Mouse (Mus musculus) CH12.LX (cell line): ENCODE results near the gene Taz. TPM values are rescaled to one million over a fixed set of nuclear protein-coding genes. Genes with fewer than 3 reads are reported as not detected.
A peak's percentile ranks its signal among the peaks of the same experiment; 100 is the strongest.

Experiments used
- DNase-seq: peaks from one replicate; pipeline ENCODE4 v3.0.0-alpha.2; 2013; ENCODE audit errors: extremely low read depth
- H3K27ac ChIP-seq: 2 replicates; pipeline ENCODE4 v1.5.1; 2012; ENCODE audit warnings: low read depth, mild to moderate bottlenecking, control low read depth, moderate library complexity; ENCODE audit not compliant: insufficient read depth
- H3K27me3 ChIP-seq: replicated peaks from 2 replicates; pipeline ENCODE3; 2012; ENCODE audit warnings: inconsistent platforms
- H3K36me3 ChIP-seq, 2 experiments: replicated peaks in 1 of 2; 2 replicates each; pipeline versions ENCODE3 to v1.6.1; 2012; ENCODE audit warnings: inconsistent platforms in 1 of 2, low read length in 1 of 2, mild to moderate bottlenecking in 1 of 2, mixed read lengths in 1 of 2, moderate library complexity in 1 of 2; ENCODE audit not compliant: control insufficient read depth in 1 of 2, insufficient read depth in 1 of 2
- H3K4me1 ChIP-seq, 2 experiments: 2 replicates each; pipeline ENCODE4 v1.6.1; 2012; ENCODE audit warnings: inconsistent platforms in 1 of 2, moderate library complexity in 1 of 2; ENCODE audit not compliant: insufficient read depth in 2 of 2, control insufficient read depth in 1 of 2
- H3K4me2 ChIP-seq: 2 replicates; pipeline ENCODE4 v1.6.1; 2012; ENCODE audit warnings: low read depth, mild to moderate bottlenecking, control low read depth; ENCODE audit not compliant: poor library complexity, insufficient read depth, severe bottlenecking
- H3K4me3 ChIP-seq, 3 experiments: fragments of 150-350 bp in 1 of 3; sonication (generic) in 1 of 3; replicated peaks in 1 of 3; 2 replicates each; pipeline versions ENCODE3 to v1.5.1; 2011 to 2012; ENCODE audit warnings: low read depth in 2 of 3, low read length in 2 of 3, mild to moderate bottlenecking in 2 of 3, moderate library complexity in 2 of 3, control low read depth in 1 of 3, improper control_type of control experiment in 1 of 3, inconsistent platforms in 1 of 3, mixed read lengths in 1 of 3; ENCODE audit not compliant: poor library complexity in 1 of 3
- H3K79me2 ChIP-seq: replicated peaks from 2 replicates; pipeline ENCODE4 v1.6.1; 2012; ENCODE audit warnings: mild to moderate bottlenecking, moderate library complexity; ENCODE audit not compliant: control insufficient read depth, poor library complexity, insufficient read depth, severe bottlenecking; ENCODE audit errors: extremely low read depth
- H3K9ac ChIP-seq: 2 replicates; pipeline ENCODE4 v1.6.1; 2012; ENCODE audit warnings: low read depth, mild to moderate bottlenecking, control low read depth, moderate library complexity; ENCODE audit not compliant: insufficient read depth
- H3K9me3 ChIP-seq: replicated peaks from 2 replicates; pipeline ENCODE3; 2012; ENCODE audit warnings: low read length, inconsistent platforms, mixed read lengths
- BHLHE40 ChIP-seq: IDR thresholded peaks from 2 replicates; pipeline ENCODE4 v1.6.1; 2011; ENCODE audit warnings: mild to moderate bottlenecking, low read depth, low read length, improper control_type of control experiment
- CTCF ChIP-seq, 2 experiments: IDR thresholded peaks in 1 of 2; conservative IDR thresholded peaks in 1 of 2; 2 replicates each; pipeline ENCODE4 v1.5.1; 2011 to 2012; ENCODE audit warnings: low read depth in 2 of 2, low read length in 2 of 2, improper control_type of control experiment in 1 of 2, inconsistent platforms in 1 of 2, mild to moderate bottlenecking in 1 of 2, moderate library complexity in 1 of 2
- ELF1 ChIP-seq: IDR thresholded peaks from 2 replicates; pipeline ENCODE4 v1.6.1; 2014; ENCODE audit warnings: low read depth, mild to moderate bottlenecking, inconsistent platforms, low read length, improper control_type of control experiment
- EP300 ChIP-seq: IDR thresholded peaks from 2 replicates; pipeline ENCODE4 v1.6.1; 2011; ENCODE audit warnings: low read length, improper control_type of control experiment
- GABPA ChIP-seq: IDR thresholded peaks from 2 replicates; pipeline ENCODE4 v1.6.1; 2012; ENCODE audit warnings: low read depth, low read length, improper control_type of control experiment, inconsistent platforms; ENCODE audit not compliant: insufficient replicate concordance
- HCFC1 ChIP-seq: IDR thresholded peaks from 2 replicates; pipeline ENCODE4 v1.6.1; 2012; ENCODE audit warnings: low read depth, mild to moderate bottlenecking, inconsistent platforms, low read length, improper control_type of control experiment
- JUN ChIP-seq: IDR thresholded peaks from 2 replicates; pipeline ENCODE4 v1.6.1; 2011; ENCODE audit warnings: low read depth, mild to moderate bottlenecking, low read length, improper control_type of control experiment, moderate library complexity; ENCODE audit not compliant: insufficient read depth
- KAT2A ChIP-seq: IDR thresholded peaks from 2 replicates; pipeline ENCODE4 v1.6.1; 2012; ENCODE audit warnings: low read length, improper control_type of control experiment, inconsistent platforms; ENCODE audit not compliant: insufficient replicate concordance
- MAFK ChIP-seq: IDR thresholded peaks from 2 replicates; pipeline ENCODE4 v1.6.1; 2011; ENCODE audit warnings: low read length, improper control_type of control experiment; ENCODE audit not compliant: insufficient replicate concordance
- MAX ChIP-seq: IDR thresholded peaks from 2 replicates; pipeline ENCODE4 v1.6.1; 2011; ENCODE audit warnings: low read length, improper control_type of control experiment
- MEF2A ChIP-seq: IDR thresholded peaks from 2 replicates; pipeline ENCODE4 v1.6.1; 2014; ENCODE audit warnings: low read depth, mild to moderate bottlenecking, inconsistent platforms, low read length, improper control_type of control experiment, borderline replicate concordance
- MXI1 ChIP-seq: IDR thresholded peaks from 2 replicates; pipeline ENCODE4 v1.6.1; 2011; ENCODE audit warnings: mild to moderate bottlenecking, low read depth, low read length, improper control_type of control experiment
- MYC ChIP-seq: IDR thresholded peaks from 2 replicates; pipeline ENCODE4 v1.6.1; 2011; ENCODE audit warnings: low read depth, mild to moderate bottlenecking, improper control_type of control experiment, low read length
- NRF1 ChIP-seq: IDR thresholded peaks from 2 replicates; pipeline ENCODE4 v1.6.1; 2014; ENCODE audit warnings: low read depth, mild to moderate bottlenecking, inconsistent platforms, low read length, improper control_type of control experiment, moderate library complexity
- PAX5 ChIP-seq: IDR thresholded peaks from 2 replicates; pipeline ENCODE4 v1.6.1; 2012; ENCODE audit warnings: low read length, inconsistent platforms, mixed read lengths
- POLR2A ChIP-seq: IDR thresholded peaks from 2 replicates; pipeline ENCODE4 v1.6.1; 2011; ENCODE audit warnings: low read depth, mild to moderate bottlenecking, improper control_type of control experiment, low read length
- POLR2AphosphoS2 ChIP-seq: IDR thresholded peaks from 2 replicates; pipeline ENCODE4 v1.6.1; 2011; ENCODE audit warnings: low read depth, low read length, improper control_type of control experiment
- RCOR1 ChIP-seq: conservative IDR thresholded peaks from 2 replicates; pipeline ENCODE4 v1.6.1; 2012; ENCODE audit warnings: low read depth, mild to moderate bottlenecking, inconsistent platforms, low read length, improper control_type of control experiment
- SIN3A ChIP-seq: IDR thresholded peaks from 2 replicates; pipeline ENCODE4 v1.6.1; 2012; ENCODE audit warnings: low read length, improper control_type of control experiment, inconsistent platforms
- SMC3 ChIP-seq: IDR thresholded peaks from 2 replicates; pipeline ENCODE4 v1.6.1; 2011; ENCODE audit warnings: low read depth, low read length, improper control_type of control experiment
- TBP ChIP-seq: conservative IDR thresholded peaks from 2 replicates; pipeline ENCODE4 v1.6.1; 2011; ENCODE audit warnings: low read depth, low read length, improper control_type of control experiment
- TCF12 ChIP-seq: IDR thresholded peaks from 2 replicates; pipeline ENCODE4 v1.6.1; 2014; ENCODE audit warnings: low read depth, mild to moderate bottlenecking, inconsistent platforms, low read length, improper control_type of control experiment
- USF1 ChIP-seq: IDR thresholded peaks from 2 replicates; pipeline ENCODE4 v1.6.1; 2014; ENCODE audit warnings: low read depth, mild to moderate bottlenecking, inconsistent platforms, low read length, improper control_type of control experiment
- USF2 ChIP-seq: conservative IDR thresholded peaks from 2 replicates; pipeline ENCODE4 v1.6.1; 2011; ENCODE audit warnings: low read depth, low read length, improper control_type of control experiment
- ZC3H11A ChIP-seq: IDR thresholded peaks from 2 replicates; pipeline ENCODE4 v1.6.1; 2012; ENCODE audit warnings: low read depth, mild to moderate bottlenecking, inconsistent platforms, low read length, improper control_type of control experiment
- ZKSCAN1 ChIP-seq: IDR thresholded peaks from 2 replicates; pipeline ENCODE4 v1.6.1; 2012; ENCODE audit warnings: low read depth, inconsistent platforms, low read length, improper control_type of control experiment, borderline replicate concordance
- ZMIZ1 ChIP-seq: IDR thresholded peaks from 2 replicates; pipeline ENCODE4 v1.6.1; 2012; ENCODE audit warnings: low read depth, mild to moderate bottlenecking, inconsistent platforms, low read length, improper control_type of control experiment
- dilution Hi-C: fragments of 300-500 bp; cut with MboI; formaldehyde crosslinking; loops from 2 replicates; pipeline ENCODE4 v1.14.3; 2020; ENCODE audit warnings: low sequenced_read_pairs; ENCODE audit not compliant: extremely low pct_unique_long_range_greater_than_20kb, extremely low pct_ligation_motif_present
- in situ Hi-C: fragments of 300-500 bp; cut with MboI; formaldehyde crosslinking; loops from 3 replicates; pipeline ENCODE4 v1.14.3; 2019; ENCODE audit warnings: low sequenced_read_pairs, low pct_ligation_motif_present, low pct_unique_long_range_greater_than_20kb, mixed read lengths
- polyA plus RNA-seq: library from polyadenylated mRNA; unstranded; fragments of >175 nt; gene quantifications from 2 replicates; pipeline ENCODE4 v1.2.1, GENCODE M21; 2012; ENCODE audit warnings: low read depth; ENCODE audit not compliant: insufficient read length
- total RNA-seq, 2 experiments: library from RNA; depleted of rRNA; stranded (reverse); fragments of 300-350 nt in 1 of 2; fragments of >200 nt in 1 of 2; gene quantifications; 2 replicates each; pipeline ENCODE4 v1.2.3; 2012 to 2014

The Taz gene
- total and polyA plus RNA-seq, 3 experiments = 25.6 to 40.4 (median 29.2) TPM

DNA sequence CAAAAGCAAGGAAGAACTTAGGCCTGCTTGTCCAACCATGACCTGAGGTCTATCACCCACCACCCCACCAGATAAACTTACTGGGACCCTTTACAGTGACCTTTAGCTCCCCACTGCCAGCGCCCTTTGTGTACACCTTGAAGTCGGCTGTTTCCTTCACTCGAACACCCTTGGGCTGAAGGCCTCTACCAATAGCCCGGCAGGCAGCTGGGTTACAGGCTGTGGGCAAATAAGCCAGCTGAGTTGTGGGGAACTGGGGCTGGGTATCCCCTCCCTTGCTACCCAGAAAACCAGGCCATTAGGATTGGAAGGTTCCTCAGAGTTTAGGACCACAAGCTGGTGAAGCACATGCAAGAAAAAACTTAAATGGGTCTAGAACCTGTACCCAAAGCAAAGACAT, 41.4 kb upstream of the Taz start:
- dilution Hi-C loops = no loop called here
- Histone ChIP-seq H3K27me3 (no peaks in the 10 kb centered on the region), H3K4me1 (peaks cover 4 to 17% of the 10 kb centered on the region in 2 experiments; a peak in 3 of 4 replicates), H3K9me3 (no peaks in the 10 kb centered on the region), H3K4me3 (no peak overlapping the region), H3K4me2 (no peak overlapping the region), H3K9ac (no peak overlapping the region), H3K79me2 (peaks cover 11% of the 10 kb centered on the region; the same call in 1 of the 2 replicates), H3K36me3 (peaks cover 65 to 74% of the 10 kb centered on the region in 2 experiments), H3K27ac (no peak overlapping the region)
- in situ Hi-C loops = loop anchor here (10.0 kb wide), 1 partner anchor 116 kb away; the partner anchor contains the start of gene Opn1mw
- no peak for TF ChIP-seq TBP
- no peak for TF ChIP-seq ZC3H11A
- no peak for TF ChIP-seq USF2
- no peak for TF ChIP-seq ZMIZ1
- TF ChIP-seq TCF12 = no peak
- TF ChIP-seq HCFC1 = no peak
- no peak for TF ChIP-seq SIN3A
- no peak for TF ChIP-seq KAT2A
- TF ChIP-seq ELF1 = no peak
- no peak for TF ChIP-seq MEF2A
- no peak for TF ChIP-seq NRF1
- TF ChIP-seq JUN = no peak
- TF ChIP-seq USF1 = no peak
- no peak for TF ChIP-seq CTCF (conservative IDR thresholded peaks at IDR 0.05 in 1 of 2, IDR thresholded peaks at IDR 0.05 in 1 of 2; ENCODE audit: low read depth in 2 of 2, low read length in 2 of 2)
- TF ChIP-seq PAX5 = no peak
- no peak for TF ChIP-seq MAFK
- DNase-seq = no peak

DNA sequence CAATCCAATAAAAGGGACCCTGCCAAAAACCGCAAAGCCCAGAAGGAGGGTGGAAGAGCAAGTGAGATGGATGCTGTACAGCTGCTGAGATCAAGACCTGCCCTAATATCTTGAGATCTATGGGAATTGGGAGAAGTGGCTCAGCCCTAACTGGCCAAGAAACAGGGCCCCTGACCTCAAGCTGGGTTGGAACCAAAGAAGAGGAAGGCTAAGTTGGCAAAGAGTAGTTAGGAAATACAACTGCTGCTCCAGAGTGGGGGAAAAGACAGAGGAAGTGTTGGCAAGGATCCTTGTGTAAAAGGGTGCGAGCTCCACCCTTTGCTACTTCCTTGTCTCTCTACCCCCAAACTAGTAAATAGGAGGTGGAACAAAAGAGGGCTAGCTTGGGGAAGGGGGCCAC, 38.3 kb upstream of the Taz start:
- dilution Hi-C loops = no loop called here
- peaks cover 4 to 17% of the 10 kb centered on the region in 2 experiments; a peak in 3 of 4 replicates for H3K4me1 ChIP-seq
- no peak for DNase-seq
- H3K9ac ChIP-seq = no peak overlapping the region
- no peaks in the 10 kb centered on the region for H3K9me3 ChIP-seq
- H3K4me2 ChIP-seq = peak overlapping the region; percentile 45; the same call in 1 of the 2 replicates
- H3K27ac ChIP-seq = peak overlapping the region; percentile 53
- H3K27me3 ChIP-seq = no peaks in the 10 kb centered on the region
- in situ Hi-C loops = loop anchor here (10.0 kb wide), 1 partner anchor 119 kb away; the partner anchor contains the start of gene Opn1mw
- peaks cover 41 to 47% of the 10 kb centered on the region in 2 experiments for H3K36me3 ChIP-seq
- TF ChIP-seq MAX = no peak
- no peak for TF ChIP-seq RCOR1
- no peak for TF ChIP-seq SMC3
- no peak for TF ChIP-seq ZMIZ1
- TF ChIP-seq JUN = no peak
- TF ChIP-seq POLR2AphosphoS2 = no peak
- TF ChIP-seq TCF12 = no peak
- TF ChIP-seq HCFC1 = no peak
- TF ChIP-seq MYC = no peak
- no peak for TF ChIP-seq USF2
- no peak for TF ChIP-seq ZC3H11A
- TF ChIP-seq ZKSCAN1 = no peak
- no peak for TF ChIP-seq GABPA
- no peak for TF ChIP-seq CTCF (conservative IDR thresholded peaks at IDR 0.05 in 1 of 2, IDR thresholded peaks at IDR 0.05 in 1 of 2; ENCODE audit: low read depth in 2 of 2, low read length in 2 of 2)
- no peak for TF ChIP-seq TBP
- TF ChIP-seq BHLHE40 = no peak
- no peak for TF ChIP-seq USF1
- no peak for TF ChIP-seq POLR2A
- no peak for TF ChIP-seq MXI1
- TF ChIP-seq EP300 = no peak
- H3K4me3 ChIP-seq = no peak overlapping the region
- peaks cover 13% of the 10 kb centered on the region; the same call in 1 of the 2 replicates for H3K79me2 ChIP-seq
